Mouse (Mus musculus) stomach, postnatal 0 days (tissue): ENCODE measurements around the gene Tut1.

ENCODE experiments used
- CTCF ChIP-seq: IDR thresholded peaks from 2 replicates; pipeline ENCODE4 v1.5.1; 2016; ENCODE audit warnings: antibody characterized with exemption, low read depth, mild to moderate bottlenecking, moderate library complexity
- EP300 ChIP-seq: optimal IDR thresholded peaks from 2 replicates; pipeline ENCODE3; 2016; ENCODE audit warnings: antibody characterized with exemption

DNA sequence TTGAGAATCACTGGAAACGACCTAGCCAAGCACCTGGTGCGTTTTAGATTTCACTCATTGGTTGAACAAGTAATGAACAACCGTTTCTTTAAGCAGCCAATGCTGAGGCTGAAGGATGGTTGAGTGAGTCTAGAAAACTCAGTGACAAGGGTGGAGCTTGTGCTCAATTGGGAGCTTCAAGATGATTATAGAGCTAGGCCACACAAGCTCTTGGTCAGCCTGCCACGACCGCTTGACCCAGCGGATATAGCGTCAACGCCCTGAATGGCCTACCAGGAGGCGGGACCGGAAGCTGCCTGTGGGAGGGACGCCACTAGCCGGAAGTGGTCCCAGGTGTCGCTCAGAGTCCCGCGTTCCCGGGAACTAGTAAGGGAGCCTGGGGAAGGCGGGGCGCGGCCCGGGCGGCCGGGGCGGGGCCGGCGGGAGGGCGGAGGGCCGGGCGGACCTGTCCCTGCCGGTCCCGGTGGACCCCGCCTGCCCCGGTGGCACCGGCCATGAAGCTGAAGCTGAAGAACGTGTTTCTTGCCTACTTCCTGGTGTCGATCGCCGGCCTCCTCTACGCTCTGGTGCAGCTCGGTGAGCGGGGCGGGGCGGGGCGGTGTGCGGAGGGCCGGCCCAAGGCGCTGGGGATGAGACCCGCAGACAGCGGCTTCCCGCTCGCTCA is 33.4 kb upstream of the Tut1 start, which contains the start of gene B3gat3:
- TF ChIP-seq CTCF (no peak), EP300 (no peak)
